In the genomic region with DNA sequence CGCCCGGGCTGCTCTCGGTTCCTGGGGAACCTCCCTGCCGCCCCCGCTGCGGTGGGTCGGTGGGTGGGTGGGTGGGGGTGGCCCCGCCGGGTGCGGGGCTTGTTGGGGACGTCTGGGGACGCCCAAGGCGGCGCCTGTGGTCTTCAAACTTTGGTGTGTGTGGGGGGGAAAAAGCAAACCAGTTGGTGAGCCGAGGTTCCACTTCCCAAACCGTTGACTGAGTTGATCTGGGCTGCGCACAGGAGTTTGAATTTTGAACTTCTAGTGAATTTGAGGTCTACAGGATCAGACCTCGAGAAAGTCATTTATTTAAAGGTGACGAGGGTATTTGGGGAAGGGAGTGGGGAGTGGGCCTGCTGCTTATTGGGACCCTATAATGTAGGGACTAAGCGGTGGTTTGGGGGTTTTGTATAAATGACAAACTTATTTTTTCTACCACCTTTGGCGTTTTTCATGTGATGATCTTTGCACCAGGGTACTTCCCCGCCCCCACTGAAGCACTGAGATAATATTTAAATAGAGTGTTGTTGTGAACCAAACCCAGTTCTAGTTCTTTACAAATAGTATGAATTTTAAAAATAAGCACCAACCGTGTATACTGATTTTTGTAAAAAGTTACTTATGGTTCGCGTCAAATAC, we compare ENCODE assay signal across 8 mouse cellular contexts. TPM values are rescaled to one million over a fixed set of nuclear protein-coding genes. Genes with fewer than 3 reads are reported as not detected.
DNase-seq lines count a peak whose midpoint lies in the region; ATAC-seq lines count a peak whose summit lies in the region.

No protein-coding gene starts in this region.

- DNase-seq in heart, adult 9 months (ENCODE audit: low spot score in 2 of 2), result no peak
- peak; percentile 39 for DNase-seq in R1 (ENCODE audit: low read depth, low spot score)
- DNase-seq in urinary bladder, postnatal 4 days (ENCODE audit: low spot score in 2 of 2), result no peak
- no peak for DNase-seq in yolk sac, embryonic 10.5 days (ENCODE audit: low spot score)

- H3K4me2 ChIP-seq in heart, embryonic 16.5 days (ENCODE audit: low read depth, low read length), result peak overlapping the region; percentile 98
- H3K4me2 ChIP-seq in hindbrain, embryonic 16.5 days (ENCODE audit: low read length), result peak overlapping the region; percentile 89
- H3K4me2 ChIP-seq in midbrain, embryonic 13.5 days (replicated peaks), result peak overlapping the region; percentile 79

- peak; percentile 5; the same call in 1 of the 2 replicates for ATAC-seq in heart, embryonic 16.5 days (replicated peaks; ENCODE audit: extremely low read depth, insufficient read depth, low FRiP score)
- no peak for ATAC-seq in hindbrain, embryonic 16.5 days
- no peak; the same call in 1 of the 2 replicates for ATAC-seq in midbrain, embryonic 13.5 days
- ATAC-seq in erythroid progenitor cell, adult 5-6 weeks (replicated peaks; ENCODE audit: low FRiP score, poor library complexity, severe bottlenecking), result no peak

- H3K36me3 ChIP-seq in heart, embryonic 16.5 days (ENCODE audit: control insufficient read depth, insufficient read depth), result no peaks in the 10 kb centered on the region
- H3K36me3 ChIP-seq in hindbrain, embryonic 16.5 days (ENCODE audit: control insufficient read depth, insufficient read depth, low read length), result no peaks in the 10 kb centered on the region
- H3K36me3 ChIP-seq in midbrain, embryonic 13.5 days, result no peaks in the 10 kb centered on the region

- 16% methylated on average over 25 of the region's 25 CpGs for WGBS in heart, embryonic 16.5 days
- 24% methylated on average over 18 of the region's 25 CpGs for WGBS in hindbrain, embryonic 16.5 days
- WGBS in midbrain, embryonic 13.5 days, result 20% methylated on average over 23 of the region's 25 CpGs

- H3K9me3 ChIP-seq in heart, embryonic 16.5 days (replicated peaks; ENCODE audit: control insufficient read depth, low read length), result peaks cover 4% of the 10 kb centered on the region
- no peaks in the 10 kb centered on the region for H3K9me3 ChIP-seq in hindbrain, embryonic 16.5 days (ENCODE audit: control insufficient read depth, low read length)
- no peaks in the 10 kb centered on the region for H3K9me3 ChIP-seq in midbrain, embryonic 13.5 days

- H3K4me1 ChIP-seq in heart, embryonic 16.5 days (ENCODE audit: control insufficient read depth, insufficient read depth, low read length), result peaks cover 15% of the 10 kb centered on the region
- peaks cover 13% of the 10 kb centered on the region for H3K4me1 ChIP-seq in hindbrain, embryonic 16.5 days (ENCODE audit: control insufficient read depth, insufficient read depth, low read depth, low read length)
- H3K4me1 ChIP-seq in midbrain, embryonic 13.5 days (replicated peaks), result peaks cover 13% of the 10 kb centered on the region

- peak overlapping the region; percentile 93 for H3K27ac ChIP-seq in heart, embryonic 16.5 days (ENCODE audit: low read length)
- H3K27ac ChIP-seq in hindbrain, embryonic 16.5 days (ENCODE audit: low read depth, low read length), result peak overlapping the region; percentile 87
- peak overlapping the region; percentile 80 for H3K27ac ChIP-seq in midbrain, embryonic 13.5 days

- H3K4me3 ChIP-seq in heart, embryonic 16.5 days (ENCODE audit: low read length), result peak overlapping the region; percentile 98
- H3K4me3 ChIP-seq in hindbrain, embryonic 16.5 days (ENCODE audit: low read length), result peak overlapping the region; percentile 88
- H3K4me3 ChIP-seq in midbrain, embryonic 13.5 days (replicated peaks), result peak overlapping the region; percentile 87

- no peaks in the 10 kb centered on the region for H3K27me3 ChIP-seq in heart, embryonic 16.5 days (ENCODE audit: control insufficient read depth, insufficient read depth, low read length)
- no peaks in the 10 kb centered on the region for H3K27me3 ChIP-seq in hindbrain, embryonic 16.5 days (replicated peaks; ENCODE audit: control insufficient read depth, insufficient read depth, low read length)
- no peaks in the 10 kb centered on the region for H3K27me3 ChIP-seq in midbrain, embryonic 13.5 days

- peak overlapping the region; percentile 97 for H3K9ac ChIP-seq in heart, embryonic 16.5 days (ENCODE audit: low read length)
- H3K9ac ChIP-seq in hindbrain, embryonic 16.5 days (ENCODE audit: low read depth, low read length), result peak overlapping the region; percentile 91
- peak overlapping the region; percentile 86 for H3K9ac ChIP-seq in midbrain, embryonic 13.5 days (replicated peaks)

RNA-seq across cellular contexts. Expression of gene Ap3b1, which starts 0.6 kb away (rescaled TPM):
- polyA plus RNA-seq in heart, embryonic 16.5 days (2015; fragmentation: Nextera tagmentation; extraction: Ambion mirVana), result 33.3 and 33.7 TPM in 2 replicates
- polyA plus RNA-seq in hindbrain, embryonic 16.5 days (2015; fragmentation: Nextera tagmentation; extraction: Ambion mirVana), result 27.9 and 28.4 TPM in 2 replicates
- 28.1 and 29.8 TPM in 2 replicates for polyA plus RNA-seq in midbrain, embryonic 13.5 days (2015; fragmentation: Nextera tagmentation; extraction: Ambion mirVana)
- 17.6 and 17.7 TPM in 2 replicates for total RNA-seq in erythroid progenitor cell, adult 5-6 weeks (2015; ENCODE audit: low replicate concordance)
- total RNA-seq in erythroid progenitor cell, adult 5-6 weeks (2017; ENCODE audit: low replicate concordance), result 28.7 and 42.0 TPM in 2 replicates
